Mouse (Mus musculus) thymus, adult 2 months (tissue): ENCODE measurements around the gene Plekhh3.

Experiments used
- CTCF ChIP-seq: fragments of 200-500 bp; IDR thresholded peaks from 2 replicates; pipeline ENCODE4 v1.5.1; 2012; ENCODE audit warnings: mild to moderate bottlenecking, control low read depth, low read length, moderate library complexity, borderline replicate concordance; ENCODE audit not compliant: control insufficient read depth, poor library complexity, insufficient read depth; ENCODE audit errors: extremely low read depth
- POLR2A ChIP-seq: fragments of 200-500 bp; IDR thresholded peaks from 2 replicates; pipeline ENCODE4 v1.6.1; 2012; ENCODE audit warnings: mild to moderate bottlenecking, low read length, control low read depth, moderate library complexity; ENCODE audit not compliant: control insufficient read depth, poor library complexity, insufficient read depth; ENCODE audit errors: extremely low read depth

DNA sequence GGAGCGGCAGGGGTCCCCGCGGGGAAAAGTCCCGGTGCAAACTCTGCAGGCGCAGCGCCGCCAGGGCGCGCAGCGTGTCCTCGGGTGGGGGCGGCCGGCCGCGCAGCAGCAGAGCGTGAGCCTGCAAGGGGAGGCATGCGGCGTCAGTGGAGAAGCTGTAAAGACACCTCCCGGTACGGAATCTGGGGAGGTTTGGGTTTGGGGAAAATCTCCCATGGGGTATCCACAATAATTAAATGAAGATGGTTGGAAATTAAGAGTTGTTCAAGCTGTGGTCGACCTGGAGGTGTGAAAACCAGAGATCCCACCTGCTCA lies 6.8 kb downstream of the Plekhh3 start:
- no peak for TF ChIP-seq CTCF
- TF ChIP-seq POLR2A, result no peak
